Mouse (Mus musculus): ENCODE results near the gene Kdelc1.

Gene Kdelc1

DNA sequence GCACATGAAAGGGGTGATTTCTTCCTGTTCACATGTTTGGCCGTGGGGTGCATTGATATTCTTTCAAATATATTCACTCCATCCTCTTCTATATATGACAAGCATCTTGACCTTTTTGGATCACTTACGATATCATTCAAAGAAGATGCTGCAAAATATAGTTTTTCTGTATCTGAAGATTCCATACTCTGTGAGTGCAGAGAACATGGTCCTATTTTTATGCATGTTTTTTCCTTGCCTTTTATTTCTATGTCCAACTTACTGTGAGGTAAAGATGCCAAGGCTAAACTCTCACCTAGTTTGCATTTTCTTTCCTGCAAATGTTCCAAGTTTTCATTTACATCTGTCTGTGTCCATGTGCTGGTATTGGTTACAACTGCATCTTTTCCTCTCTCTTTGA is 56.8 kb downstream of the Kdelc1 start, which contains the start of gene Gm8251:
Gm8251 (minus strand) TSS at position 101 of the 400 bp plus-strand sequence.
- no peak for DNase-seq

DNA sequence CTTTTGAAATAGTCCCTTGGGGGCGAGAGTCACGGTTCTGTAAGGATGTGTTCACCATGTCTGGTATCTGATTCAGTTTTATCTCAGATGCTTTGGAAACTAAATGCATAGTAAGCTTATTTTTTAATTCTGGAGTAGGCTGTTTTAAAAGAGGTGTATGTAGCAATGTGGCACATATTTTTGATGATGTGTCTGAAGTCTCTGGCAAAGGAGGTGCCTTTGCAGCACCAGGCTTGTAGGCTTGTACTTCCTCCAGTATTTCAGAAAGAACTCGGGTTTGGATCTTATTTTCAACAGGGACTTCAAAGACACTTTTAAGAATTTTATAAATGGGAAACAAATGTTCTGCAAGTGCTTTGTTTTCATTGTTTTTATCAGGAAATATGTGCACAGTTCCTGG is 60.8 kb downstream of the Kdelc1 start:
- DNase-seq: no peak

Data from B cell, adult 2 months (primary cell).